Mouse (Mus musculus): ENCODE measurements at regions not wholly inside any gene's neighbourhood (a gene's known extent, or its start where the extent isn't known, plus 50 kb on each side); places are given as distances from the start of the nearest gene placed in this dataset.

DNA sequence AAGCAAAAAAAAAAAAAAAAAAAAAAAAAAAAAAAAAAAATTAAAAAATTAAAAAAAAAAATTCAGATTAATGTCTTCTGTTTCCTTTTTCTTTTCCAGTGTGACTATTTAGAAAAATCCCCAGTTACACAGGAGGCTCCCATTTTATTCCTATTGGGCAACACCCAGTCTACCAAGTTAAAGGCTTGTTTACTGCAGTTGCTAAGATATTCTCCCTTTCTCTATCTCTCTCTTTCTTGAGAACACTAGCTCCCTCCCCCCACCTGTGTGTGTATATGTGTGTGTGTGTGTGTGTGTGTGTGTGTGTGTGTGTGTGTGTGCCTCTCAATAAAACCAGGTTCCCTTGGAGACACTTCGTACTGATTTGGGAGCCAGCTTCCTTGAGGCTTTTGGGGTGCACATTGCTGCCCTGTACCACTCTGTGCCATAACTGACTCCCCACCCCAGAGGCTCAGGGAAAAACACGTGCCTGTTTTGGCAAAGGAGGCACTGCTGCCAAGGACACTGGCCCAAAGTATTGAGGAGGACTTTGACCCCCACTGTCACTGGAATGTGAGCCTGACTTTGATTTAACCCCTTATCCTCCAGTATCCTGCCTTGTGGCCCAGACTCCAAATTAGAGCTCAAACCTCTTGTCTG, 50.3 kb downstream of the Anapc15-ps start:
- DNase-seq = peak; percentile 62 to 65

DNA sequence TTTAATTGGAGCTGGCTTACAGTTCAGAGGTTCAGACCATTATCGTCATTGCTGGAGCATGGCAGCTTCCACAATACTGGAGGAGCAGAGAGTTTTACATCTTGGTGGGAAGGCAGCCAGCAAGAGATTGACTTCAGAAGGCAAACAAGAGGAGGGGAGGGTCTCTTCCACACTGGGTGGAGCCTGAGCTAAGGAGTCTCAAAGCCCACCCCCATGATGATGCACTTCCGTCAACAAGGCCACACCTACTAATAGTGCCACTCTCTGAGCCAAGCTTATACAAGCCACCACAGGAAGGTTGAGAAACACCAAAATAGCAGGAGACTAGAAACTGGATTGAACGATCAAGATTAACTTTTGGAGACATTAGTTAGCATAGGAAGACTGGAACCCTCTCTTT, 52.5 kb downstream of the Anapc15-ps start:
- no peak for DNase-seq

DNA sequence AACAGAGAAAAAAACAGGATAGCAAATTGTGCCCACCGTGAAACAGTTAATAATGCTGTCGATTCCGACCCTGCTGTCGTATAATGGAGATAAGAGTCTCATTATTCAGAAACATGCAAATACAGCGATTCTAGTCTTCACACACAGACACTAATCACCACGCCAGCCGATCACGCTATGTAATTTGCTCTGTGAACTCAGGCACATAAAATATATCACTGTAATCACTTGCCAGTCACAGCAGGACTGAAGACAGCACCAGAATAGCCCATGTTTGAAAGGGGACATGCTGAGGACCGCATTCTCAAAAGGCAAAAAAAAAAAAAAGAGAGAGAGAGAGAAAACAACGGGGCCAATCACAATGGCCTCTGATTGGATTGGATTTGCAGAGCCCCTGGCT, 53.6 kb downstream of the Anapc15-ps start:
- DNase-seq = no peak

DNA sequence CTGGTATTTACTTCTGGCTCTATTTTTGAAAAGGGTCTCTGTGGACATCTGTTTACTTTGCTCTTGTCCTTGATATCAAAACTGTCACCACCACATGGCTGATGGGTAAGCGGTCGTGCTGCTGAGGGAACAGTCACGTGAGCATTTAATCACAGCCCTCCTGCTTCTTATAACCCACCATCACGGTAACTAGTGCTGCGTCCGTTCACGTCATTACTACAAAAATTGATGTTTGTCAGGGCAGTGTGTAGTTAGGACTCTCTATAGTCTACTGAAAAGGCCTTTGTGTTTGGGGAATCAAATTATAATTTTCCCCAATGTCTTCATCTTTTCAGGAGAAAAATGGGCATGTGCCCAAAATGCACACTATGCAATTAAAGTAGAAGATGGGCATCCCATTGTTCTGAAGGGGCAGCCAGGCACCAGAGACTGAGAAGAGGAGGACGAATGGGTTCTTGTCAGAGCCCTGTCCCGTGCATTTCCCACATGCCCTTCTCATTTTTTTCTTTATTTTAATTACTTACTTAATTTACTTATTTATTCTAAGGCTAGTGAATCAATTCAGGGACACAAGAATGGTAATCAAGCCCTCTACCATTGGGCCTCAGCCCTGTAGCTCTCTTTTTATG, 54.6 kb upstream of the Nudt4 start:
- DNase-seq = no peak

DNA sequence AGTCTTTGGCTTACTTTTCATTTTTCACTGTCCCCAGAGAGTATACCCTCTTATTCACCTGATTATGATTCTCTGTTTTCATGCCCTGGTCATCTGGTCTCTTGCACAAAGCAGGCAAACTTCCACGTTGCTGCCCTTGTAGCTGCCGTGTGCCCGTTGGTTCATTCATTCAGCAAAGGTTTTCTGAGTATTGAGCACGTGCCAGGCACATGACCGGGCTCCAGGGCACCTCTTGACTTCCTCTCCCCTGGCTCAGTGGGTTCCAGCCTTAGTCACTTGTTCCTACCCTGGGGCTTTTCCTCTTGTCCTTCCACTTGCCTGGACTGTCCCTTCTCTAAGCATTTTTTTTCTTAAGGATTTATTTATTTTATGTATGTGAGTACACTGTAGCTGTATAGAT, 52.9 kb upstream of the Nudt4 start:
- peak; percentile 52 to 53 for DNase-seq

DNA sequence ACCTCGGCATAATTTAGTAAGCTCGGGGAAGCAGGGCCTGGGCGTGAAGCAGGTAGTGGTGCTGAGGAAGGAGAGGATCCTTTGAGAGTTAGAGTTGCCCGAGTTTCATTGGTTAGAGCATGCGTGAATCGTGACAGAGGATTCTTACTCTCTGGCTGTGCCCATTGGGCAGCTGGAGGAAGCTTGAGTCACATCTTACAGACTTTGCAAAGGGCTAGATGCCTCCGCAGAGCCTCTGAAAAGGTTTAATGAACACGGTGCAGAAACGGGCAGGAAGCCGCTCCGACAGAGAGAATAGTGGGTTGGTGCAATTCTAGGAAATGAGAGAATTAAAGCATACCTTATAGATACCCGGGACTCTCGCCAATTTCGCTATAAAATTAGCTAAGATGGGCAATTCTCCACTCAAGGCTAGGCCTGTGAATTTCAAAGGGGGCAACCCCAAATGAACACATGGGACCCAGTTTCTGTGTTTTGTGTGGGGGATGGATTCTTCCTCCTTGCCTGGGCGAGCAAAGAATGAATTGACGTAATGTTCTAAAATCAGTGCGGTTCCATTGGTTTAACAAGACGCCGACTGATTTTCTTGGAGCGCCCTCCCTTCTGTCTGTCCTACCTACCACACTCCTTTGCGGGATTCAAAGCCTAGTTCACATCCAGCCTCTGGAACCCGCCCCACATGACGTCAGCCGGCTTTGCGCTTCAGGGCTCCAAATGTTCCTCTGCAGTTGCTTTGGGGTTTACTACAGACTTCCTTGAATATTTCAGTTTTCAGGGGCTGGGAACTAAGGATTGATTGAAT, 52.1 kb upstream of the Nudt4 start:
- DNase-seq = no peak

All from adrenal gland, postnatal 36 days (tissue).